Mouse (Mus musculus) embryonic facial prominence, embryonic 10.5 days (tissue): ENCODE data around the gene Vmp1. TPM values are rescaled to one million over a fixed set of nuclear protein-coding genes. Genes with fewer than 3 reads are reported as not detected.

Experiments
- DNase-seq: peaks from one replicate; pipeline ENCODE4 v3.0.0-alpha.2; 2017; ENCODE audit warnings: low spot score
- H3K27ac ChIP-seq: fragments of 300-500 bp; sonication (generic); replicated peaks from 2 replicates; pipeline ENCODE4 v1.5.1; 2016; ENCODE audit warnings: mild to moderate bottlenecking
- H3K27me3 ChIP-seq: fragments of 300-500 bp; sonication (generic); replicated peaks from 2 replicates; pipeline ENCODE4 v1.6.1; 2016; ENCODE audit warnings: low read depth, mild to moderate bottlenecking; ENCODE audit not compliant: poor library complexity, severe bottlenecking
- H3K36me3 ChIP-seq: fragments of 300-500 bp; sonication (generic); replicated peaks from 2 replicates; pipeline ENCODE4 v1.6.1; 2016; ENCODE audit warnings: mild to moderate bottlenecking, moderate library complexity
- H3K4me1 ChIP-seq: fragments of 300-500 bp; sonication (generic); 2 replicates; pipeline ENCODE4 v1.6.1; 2016
- H3K4me3 ChIP-seq: fragments of 300-500 bp; sonication (generic); 2 replicates; pipeline ENCODE4 v1.5.1; 2016; ENCODE audit warnings: mild to moderate bottlenecking, moderate library complexity
- H3K9me3 ChIP-seq: fragments of 300-500 bp; sonication (generic); 2 replicates; pipeline ENCODE4 v1.6.1; 2016; ENCODE audit warnings: mild to moderate bottlenecking
- WGBS: fragments of 180-500 bp; shearing (Covaris S2); methylation state at CpG from one replicate; pipeline ENCODE4 v1.1.7; 2016; 5-methylcytosine and 5-hydroxymethylcytosine counted together
- polyA plus RNA-seq: library from polyadenylated mRNA; unstranded; fragments of >200 nt; fragmentation: Nextera tagmentation; extraction: Ambion mirVana; gene quantifications from 2 replicates; pipeline ENCODE4 v1.2.1, GENCODE M21; 2016

Gene Vmp1
- polyA plus RNA-seq, 1 experiment from 2014 or later: 84.9 TPM

DNA sequence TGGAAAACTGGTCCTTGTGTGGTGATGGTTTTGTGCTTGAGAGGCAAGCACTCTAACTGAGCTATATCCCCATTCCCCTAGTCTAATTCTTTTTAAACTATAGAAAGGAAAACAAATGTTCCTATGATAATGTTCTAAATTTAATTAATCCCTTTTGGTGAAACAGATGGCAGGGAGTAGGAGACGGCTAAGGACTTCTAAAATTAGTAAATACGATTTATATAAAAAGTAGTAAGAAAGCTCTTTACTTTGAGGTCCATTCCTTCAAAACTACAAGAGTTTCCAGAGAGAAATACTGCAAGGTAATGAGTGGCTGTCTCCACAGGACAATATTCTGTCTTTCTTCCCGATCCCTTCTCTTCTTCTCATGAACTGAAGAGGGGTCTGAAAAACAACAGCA, 19.2 kb downstream of the Vmp1 start:
- no peaks in the 10 kb centered on the region for H3K27me3 ChIP-seq
- no peak overlapping the region for H3K4me3 ChIP-seq
- H3K9me3 ChIP-seq: no peaks in the 10 kb centered on the region
- no peak overlapping the region for H3K27ac ChIP-seq
- WGBS: 90% methylated on average over 3 of the region's 3 CpGs
- no peak for DNase-seq
- H3K4me1 ChIP-seq: no peaks in the 10 kb centered on the region
- H3K36me3 ChIP-seq: peaks cover 54% of the 10 kb centered on the region

DNA sequence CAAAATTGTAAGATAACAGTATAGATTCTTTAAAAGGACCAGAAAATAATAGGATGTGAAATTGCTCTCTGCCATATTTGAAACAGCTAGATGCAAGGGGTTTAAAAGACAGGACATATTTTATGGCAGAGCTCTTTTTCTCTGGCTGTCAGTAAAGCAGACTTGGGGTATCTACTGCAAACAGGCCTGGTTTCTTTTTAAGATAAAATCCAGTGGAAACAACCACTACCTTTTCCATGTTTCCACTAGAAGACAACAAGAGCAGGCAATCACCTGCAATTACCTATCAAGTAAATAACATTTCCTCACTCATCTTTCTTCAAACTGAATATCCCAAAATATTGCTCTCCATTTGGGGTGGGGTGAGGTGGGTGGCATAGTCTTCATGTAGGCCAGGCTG, 19.7 kb downstream of the Vmp1 start:
- no peak for DNase-seq
- no peak overlapping the region for H3K4me3 ChIP-seq
- H3K27ac ChIP-seq: no peak overlapping the region
- no peaks in the 10 kb centered on the region for H3K27me3 ChIP-seq
- no peaks in the 10 kb centered on the region for H3K9me3 ChIP-seq
- H3K36me3 ChIP-seq: peaks cover 56% of the 10 kb centered on the region
- no peaks in the 10 kb centered on the region for H3K4me1 ChIP-seq

DNA sequence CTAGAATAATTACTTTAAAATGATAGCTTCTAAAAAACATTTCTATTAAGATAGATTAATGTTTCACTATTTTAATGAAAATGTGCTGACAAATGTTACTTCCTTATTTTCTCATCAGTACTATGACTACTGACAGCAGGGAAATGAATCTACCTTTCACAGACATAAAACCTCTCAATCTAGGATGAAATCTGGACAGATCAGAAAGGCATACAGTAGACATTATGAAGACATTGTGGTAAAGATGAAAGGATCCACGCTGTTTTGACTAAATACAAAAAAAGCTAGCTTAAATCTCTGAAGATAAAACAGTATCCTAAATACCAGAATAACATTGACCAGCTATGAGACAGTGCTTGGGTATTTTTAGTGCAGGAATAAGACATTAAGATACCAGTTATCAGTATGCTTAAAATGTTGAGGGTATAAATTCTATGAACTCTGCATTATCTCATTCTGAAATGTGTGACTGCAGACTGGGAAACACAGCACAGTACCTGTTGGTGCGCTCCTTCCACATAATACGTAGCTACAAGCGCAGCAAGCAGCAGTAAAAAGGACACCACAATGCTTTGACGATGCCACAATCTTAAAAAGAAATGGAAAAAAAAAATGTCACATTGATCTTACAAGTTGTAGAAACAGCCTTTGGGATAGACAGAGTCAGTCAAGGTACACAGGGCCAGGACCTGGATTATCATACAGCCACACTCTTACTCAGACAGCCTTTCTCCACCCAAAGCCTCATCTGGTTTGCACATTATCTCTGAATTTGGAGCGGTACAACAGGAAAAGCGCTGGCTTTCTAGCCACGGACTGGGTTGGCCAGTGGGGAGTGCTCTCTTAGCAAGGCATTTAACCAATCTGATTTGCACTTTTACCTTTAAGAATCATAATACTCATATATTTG, 20.4 kb downstream of the Vmp1 start:
- Histone ChIP-seq H3K27ac (no peak overlapping the region), H3K4me3 (no peak overlapping the region), H3K4me1 (no peaks in the 10 kb centered on the region), H3K9me3 (no peaks in the 10 kb centered on the region), H3K36me3 (peaks cover 56% of the 10 kb centered on the region), H3K27me3 (no peaks in the 10 kb centered on the region)
- DNase-seq: no peak
- 91% methylated on average over 8 of the region's 8 CpGs for WGBS

DNA sequence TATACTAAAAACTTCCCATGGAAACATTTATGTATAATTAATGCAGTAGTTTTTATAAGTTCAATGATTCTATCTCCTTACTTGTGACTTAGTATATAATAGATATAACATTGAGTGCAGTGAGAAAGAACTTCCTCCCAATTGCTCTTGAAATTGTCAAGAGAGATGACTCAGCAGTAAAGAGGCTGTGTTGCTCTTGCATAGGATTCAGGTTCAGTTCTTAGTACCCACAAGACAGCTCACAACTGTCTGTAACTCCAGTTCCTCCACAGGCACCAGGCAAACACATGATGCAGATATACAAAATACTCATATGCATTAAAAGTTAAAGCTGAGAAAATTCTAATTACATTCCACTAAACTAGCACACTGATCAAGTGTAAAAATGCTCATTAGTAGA, 25.8 kb downstream of the Vmp1 start:
- H3K4me1 ChIP-seq: no peaks in the 10 kb centered on the region
- no peaks in the 10 kb centered on the region for H3K27me3 ChIP-seq
- H3K36me3 ChIP-seq: peaks cover 34% of the 10 kb centered on the region
- no peaks in the 10 kb centered on the region for H3K9me3 ChIP-seq
- no peak for DNase-seq
- no peak overlapping the region for H3K27ac ChIP-seq
- no peak overlapping the region for H3K4me3 ChIP-seq

DNA sequence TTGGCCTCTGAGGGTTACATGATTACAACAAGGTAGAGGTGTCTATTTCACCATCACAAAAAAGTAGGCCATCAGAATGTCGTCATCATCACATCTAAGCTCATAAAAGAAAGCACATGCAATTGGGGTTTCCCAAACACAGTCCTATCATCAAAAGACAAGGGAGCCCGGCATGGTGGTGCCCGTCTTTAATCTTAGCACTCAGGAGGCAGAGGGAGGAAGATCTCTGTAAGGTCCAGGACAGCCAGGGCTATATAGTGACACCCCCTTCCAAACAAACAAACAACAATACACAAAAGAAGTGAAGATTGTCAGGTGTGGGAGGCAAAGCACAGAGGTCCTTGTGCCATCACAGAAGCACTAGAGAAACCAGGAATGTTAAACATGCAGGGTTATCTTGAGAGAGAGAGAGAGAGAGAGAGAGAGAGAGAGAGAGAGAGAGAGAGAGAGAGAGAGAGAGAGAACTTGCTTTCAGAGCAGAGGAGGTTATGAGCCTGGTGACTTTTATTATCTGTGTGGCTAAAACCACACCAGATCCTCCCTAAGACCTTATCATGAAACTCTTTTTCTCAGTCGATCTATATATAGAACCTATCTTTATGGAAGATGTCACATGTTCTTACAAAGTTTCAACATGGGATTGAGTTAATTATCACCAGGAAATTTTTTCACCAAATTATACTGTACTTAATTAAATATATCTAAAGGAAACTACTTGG, 26.6 kb downstream of the Vmp1 start:
- no peaks in the 10 kb centered on the region for H3K9me3 ChIP-seq
- no peaks in the 10 kb centered on the region for H3K4me1 ChIP-seq
- no peak for DNase-seq
- 88% methylated on average over 4 of the region's 4 CpGs for WGBS
- no peak overlapping the region for H3K27ac ChIP-seq
- H3K36me3 ChIP-seq: peaks cover 26% of the 10 kb centered on the region
- no peak overlapping the region for H3K4me3 ChIP-seq
- H3K27me3 ChIP-seq: no peaks in the 10 kb centered on the region

DNA sequence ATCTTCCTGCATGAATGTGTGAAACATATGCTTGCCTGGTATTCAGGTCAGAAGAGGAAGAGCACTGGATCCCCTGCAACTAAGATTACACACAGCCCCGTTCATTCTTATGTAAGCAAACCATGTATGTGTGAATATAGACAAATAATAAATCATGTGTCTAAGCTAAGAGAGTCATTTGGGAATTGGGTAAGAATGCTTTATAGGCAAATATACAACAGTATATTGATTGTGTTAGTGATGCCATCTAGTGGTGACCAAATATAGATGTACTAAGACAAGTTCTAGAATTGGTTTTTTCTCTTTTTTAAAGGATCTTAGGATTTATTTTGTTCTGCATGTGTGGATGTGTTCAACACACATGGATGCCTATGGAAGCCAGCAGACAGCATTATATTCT, 28.0 kb downstream of the Vmp1 start:
- no peaks in the 10 kb centered on the region for H3K4me1 ChIP-seq
- DNase-seq: no peak
- no peaks in the 10 kb centered on the region for H3K9me3 ChIP-seq
- H3K27ac ChIP-seq: no peak overlapping the region
- 77% methylated on average over 1 of the region's 1 CpGs for WGBS
- peaks cover 15% of the 10 kb centered on the region for H3K36me3 ChIP-seq
- H3K4me3 ChIP-seq: no peak overlapping the region
- no peaks in the 10 kb centered on the region for H3K27me3 ChIP-seq

DNA sequence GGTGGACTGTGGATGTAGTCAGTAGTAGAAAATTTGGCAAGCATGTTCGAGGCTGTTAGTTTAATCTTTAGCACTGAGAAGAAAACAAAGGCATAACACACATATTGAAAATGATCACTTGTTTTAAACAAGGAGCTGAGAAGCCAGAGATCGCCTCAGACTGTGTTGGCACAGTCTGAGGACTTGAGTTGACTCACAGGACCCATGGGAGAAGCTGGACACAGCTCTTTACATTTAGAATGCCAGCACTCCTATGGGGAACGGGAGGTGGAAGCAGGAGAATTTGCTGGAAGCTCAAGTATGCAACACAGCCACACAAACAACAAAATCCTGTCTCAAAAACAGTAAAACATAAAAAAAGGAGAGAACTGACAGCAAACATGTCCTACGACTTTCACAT, 29.5 kb downstream of the Vmp1 start:
- DNase-seq: no peak
- no peak overlapping the region for H3K27ac ChIP-seq
- no peaks in the 10 kb centered on the region for H3K27me3 ChIP-seq
- H3K36me3 ChIP-seq: 0 out of 2 replicates have a peak, but pooled peaks cover 5% of the 10 kb centered on the region
- H3K4me1 ChIP-seq: no peaks in the 10 kb centered on the region
- 83% methylated on average over 4 of the region's 4 CpGs for WGBS
- H3K9me3 ChIP-seq: no peaks in the 10 kb centered on the region
- no peak overlapping the region for H3K4me3 ChIP-seq

DNA sequence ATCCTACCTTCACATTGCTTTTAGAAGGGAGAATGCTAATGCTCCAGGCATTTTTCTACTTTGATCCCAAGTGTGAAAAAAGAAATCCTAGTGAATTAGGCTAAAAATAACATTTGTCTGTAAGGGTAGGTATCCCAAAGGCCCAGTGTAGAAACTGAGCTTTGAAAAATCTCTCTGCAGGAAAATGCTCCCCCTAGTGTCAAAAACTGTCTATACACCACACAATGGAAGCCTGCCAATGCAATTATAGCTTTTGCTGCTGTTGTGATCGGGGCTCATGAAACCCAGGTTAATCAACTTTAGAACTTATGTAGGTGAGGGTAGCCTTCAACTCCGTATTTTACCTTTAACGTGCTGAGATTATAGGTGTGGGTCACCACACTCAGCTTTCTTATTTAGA, 30.2 kb downstream of the Vmp1 start:
- Histone ChIP-seq H3K27ac (no peak overlapping the region), H3K4me1 (no peaks in the 10 kb centered on the region), H3K27me3 (no peaks in the 10 kb centered on the region), H3K36me3 (0 out of 2 replicates have a peak, but pooled peaks cover 5% of the 10 kb centered on the region), H3K4me3 (no peak overlapping the region), H3K9me3 (no peaks in the 10 kb centered on the region)
- DNase-seq: peak; percentile 29
- 45% methylated on average over 3 of the region's 3 CpGs for WGBS

DNA sequence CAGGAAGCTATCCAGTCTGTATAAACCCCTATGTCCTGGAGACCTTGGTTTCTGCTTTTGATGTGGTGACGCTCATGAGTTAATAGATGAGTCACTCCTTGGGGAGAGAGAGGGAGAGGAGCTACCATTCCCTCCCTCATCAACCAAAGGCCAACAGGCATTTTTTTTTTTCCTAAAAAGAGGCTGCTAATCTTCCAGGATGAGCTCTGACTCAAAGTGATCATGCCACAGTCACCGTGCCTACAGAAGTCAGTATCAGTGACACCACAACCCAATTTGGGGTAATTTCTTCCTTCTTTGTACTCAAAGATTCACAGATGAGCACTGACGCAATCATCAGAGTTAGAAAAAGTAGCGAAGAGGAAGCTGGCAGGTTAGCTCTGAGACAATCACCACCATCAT, 31.1 kb downstream of the Vmp1 start:
- H3K4me1 ChIP-seq: no peaks in the 10 kb centered on the region
- H3K27ac ChIP-seq: no peak overlapping the region
- 0 out of 2 replicates have a peak, but pooled peaks cover 5% of the 10 kb centered on the region for H3K36me3 ChIP-seq
- H3K4me3 ChIP-seq: no peak overlapping the region
- DNase-seq: no peak
- no peaks in the 10 kb centered on the region for H3K27me3 ChIP-seq
- H3K9me3 ChIP-seq: no peaks in the 10 kb centered on the region
- WGBS: 95% methylated on average over 4 of the region's 4 CpGs

DNA sequence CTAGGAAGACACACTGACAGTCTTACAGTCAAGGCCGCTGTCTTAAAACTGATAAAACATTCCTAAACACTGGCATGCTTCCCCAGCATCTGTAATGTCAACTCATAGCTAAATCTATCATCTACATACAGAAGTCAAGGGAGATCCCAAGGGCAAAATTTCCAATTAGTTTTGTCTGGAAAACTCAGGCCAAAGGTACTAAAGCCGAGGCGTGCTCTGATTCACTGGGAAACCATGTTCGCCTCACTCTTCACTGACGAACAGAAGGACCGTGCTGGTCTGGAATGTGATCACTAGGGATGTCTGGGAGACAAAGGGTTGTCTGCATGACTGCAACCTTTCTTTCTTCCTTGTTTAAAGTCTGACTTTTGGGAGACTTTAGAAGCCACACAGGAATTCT, 33.0 kb downstream of the Vmp1 start:
- Histone ChIP-seq H3K9me3 (no peaks in the 10 kb centered on the region), H3K4me1 (peaks cover 7% of the 10 kb centered on the region; the same call in 1 of the 2 replicates), H3K36me3 (no peaks in the 10 kb centered on the region), H3K4me3 (no peak overlapping the region), H3K27me3 (no peaks in the 10 kb centered on the region), H3K27ac (no peak overlapping the region)
- DNase-seq: no peak
- WGBS: 65% methylated on average over 6 of the region's 6 CpGs

DNA sequence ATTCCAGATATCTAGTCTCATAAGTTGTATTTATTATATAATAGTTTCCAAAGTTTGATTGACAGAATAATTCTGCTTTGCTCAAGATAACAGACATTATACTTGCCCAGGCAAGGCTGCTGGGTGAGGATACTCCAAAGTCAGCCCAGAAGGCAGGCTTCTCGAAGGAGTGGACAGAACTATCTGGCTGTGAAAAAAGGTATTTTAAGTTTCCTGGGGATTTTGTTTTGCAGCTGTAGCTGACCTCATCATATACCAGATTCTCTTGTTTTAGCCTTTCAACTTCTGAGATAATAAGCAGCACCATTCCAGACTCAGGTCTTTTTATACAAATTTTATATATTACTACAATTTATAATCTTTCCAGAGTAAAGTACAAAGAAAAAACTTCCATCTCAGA, 34.1 kb downstream of the Vmp1 start:
- Histone ChIP-seq H3K27me3 (no peaks in the 10 kb centered on the region), H3K9me3 (no peaks in the 10 kb centered on the region), H3K4me1 (peaks cover 7% of the 10 kb centered on the region; the same call in 1 of the 2 replicates), H3K4me3 (no peak overlapping the region), H3K36me3 (0 out of 2 replicates have a peak, but pooled peaks cover 3% of the 10 kb centered on the region), H3K27ac (no peak overlapping the region)
- no peak for DNase-seq
- 80% methylated on average over 1 of the region's 1 CpGs for WGBS

DNA sequence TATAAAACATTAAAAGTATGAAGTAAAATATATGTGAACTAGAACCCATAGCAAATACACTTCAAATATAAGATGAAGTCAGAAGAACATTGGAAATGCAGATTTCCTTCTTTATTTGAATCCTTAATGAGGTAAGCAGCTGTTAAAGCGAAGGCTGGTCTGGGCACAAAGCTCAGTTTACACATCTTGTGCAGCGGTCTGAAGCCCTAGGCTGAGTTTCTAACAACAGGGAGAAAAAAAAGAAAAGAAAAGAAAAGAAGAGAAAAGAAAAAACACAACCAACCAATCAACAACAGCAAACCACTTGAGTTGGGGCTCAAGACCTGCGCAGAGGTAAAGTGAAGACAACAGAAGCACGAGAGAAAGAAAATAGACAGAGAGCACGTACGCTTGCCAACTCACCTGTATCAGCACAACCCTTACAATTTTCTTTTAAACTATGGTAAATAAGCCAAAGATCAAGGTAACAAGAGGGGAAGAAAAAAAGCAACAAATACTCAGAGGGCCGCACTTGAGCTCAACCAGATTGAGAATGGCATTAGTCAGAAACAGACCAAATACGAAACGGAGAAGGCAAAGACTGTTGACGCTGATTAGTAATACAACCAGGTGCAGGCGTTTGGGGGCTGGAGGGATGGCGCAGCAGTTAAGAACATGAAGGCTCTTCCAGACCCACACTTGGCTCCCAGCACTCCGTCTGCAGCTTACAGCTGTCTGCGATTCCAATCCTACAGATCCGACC, 35.8 kb downstream of the Vmp1 start:
- Histone ChIP-seq H3K36me3 (peaks cover 10% of the 10 kb centered on the region), H3K4me1 (peaks cover 7% of the 10 kb centered on the region; the same call in 1 of the 2 replicates), H3K27ac (peak overlapping the region; percentile 40; the same call in 1 of the 2 replicates), H3K4me3 (no peak overlapping the region), H3K27me3 (no peaks in the 10 kb centered on the region), H3K9me3 (no peaks in the 10 kb centered on the region)
- no peak for DNase-seq
- 80% methylated on average over 15 of the region's 15 CpGs for WGBS
